Mouse (Mus musculus): ENCODE data around the gene Wnk1.

The Wnk1 gene

GRCm38 (mm10) chr6:119903081-119903789 lies 135.2 kb downstream of the Wnk1 start:
- DNase-seq (ENCODE audit: low spot score) = no peak

DNA sequence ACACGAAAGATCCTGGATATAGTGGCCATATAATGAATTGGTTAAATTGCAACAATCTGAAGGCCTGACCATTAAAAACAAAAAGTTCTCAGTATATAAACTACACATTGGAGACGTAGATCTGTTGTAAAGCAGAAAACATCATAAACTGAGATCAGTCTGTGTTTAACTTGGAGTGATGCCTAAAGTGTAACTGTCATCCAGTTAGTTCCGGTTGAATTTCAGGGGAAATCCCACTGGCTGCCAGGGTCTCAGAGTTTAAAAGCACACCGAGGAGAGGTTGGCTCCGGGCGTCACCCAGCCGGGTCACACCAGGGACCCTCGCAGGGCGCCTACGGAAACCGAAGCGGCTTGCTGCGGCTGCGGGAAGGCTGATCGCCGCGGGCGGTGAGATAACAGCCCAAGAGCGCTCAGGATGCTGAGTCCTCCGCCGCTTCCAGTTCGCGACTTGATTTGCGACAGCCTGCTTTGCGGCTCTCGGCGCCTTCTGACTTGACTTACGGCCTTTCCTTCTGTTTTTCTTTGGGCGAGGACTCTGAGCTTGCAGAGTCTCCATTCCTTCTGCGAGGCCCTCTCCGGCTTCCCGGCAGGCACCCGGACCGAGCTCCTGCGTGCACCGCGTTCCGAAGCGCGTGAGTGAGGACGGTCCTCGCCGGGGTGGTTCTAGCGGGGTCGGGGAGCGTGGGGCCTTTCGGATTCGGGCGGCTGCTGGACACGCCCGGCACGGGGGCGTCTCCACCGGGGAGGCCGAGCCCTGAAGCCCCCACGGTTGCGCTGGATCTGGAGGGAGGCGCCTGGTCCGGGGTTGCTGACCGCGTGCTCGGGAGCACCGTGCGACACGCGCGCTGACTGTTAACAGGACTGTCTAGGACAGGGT lies 136.0 kb downstream of the Wnk1 start, which contains the start of gene Rad52:
Gene Rad52 (plus strand): TSS at position 495 of the 877 bp plus-strand sequence.
- DNase-seq (ENCODE audit: low spot score) = peak; percentile 86

GRCm38 (mm10) chr6:119892711-119893110 lies 145.8 kb downstream of the Wnk1 start:
- DNase-seq (ENCODE audit: low spot score) = no peak

DNA sequence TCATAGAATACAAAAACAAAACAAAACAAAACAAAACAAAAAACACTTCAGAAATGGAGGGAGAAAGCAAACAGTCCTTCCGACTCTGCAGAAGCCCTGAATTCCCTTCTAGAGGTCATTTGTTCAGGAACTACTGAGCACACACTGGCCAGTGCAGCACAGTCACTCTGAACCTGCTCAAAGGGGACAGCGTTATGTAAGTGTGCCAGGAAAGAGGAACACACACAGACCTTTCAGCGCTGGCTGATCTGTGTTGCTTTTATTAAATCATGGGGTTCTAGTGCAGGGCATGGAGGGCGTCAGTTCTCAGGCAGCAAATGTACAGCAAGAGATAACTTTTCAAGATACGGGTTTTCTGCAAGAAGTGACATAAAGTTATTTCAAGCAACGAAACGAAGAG lies 155.3 kb downstream of the Wnk1 start:
- DNase-seq (ENCODE audit: low spot score) = no peak

All from urinary bladder, postnatal 14 days (tissue).